Mouse (Mus musculus): ENCODE results near the gene Gm20835. TPM values are rescaled to one million over a fixed set of nuclear protein-coding genes. Genes with fewer than 3 reads are reported as not detected.

Gm20835 gene
- not detected in 2 replicates for polyA plus RNA-seq (2012; rRNA removed)

DNA sequence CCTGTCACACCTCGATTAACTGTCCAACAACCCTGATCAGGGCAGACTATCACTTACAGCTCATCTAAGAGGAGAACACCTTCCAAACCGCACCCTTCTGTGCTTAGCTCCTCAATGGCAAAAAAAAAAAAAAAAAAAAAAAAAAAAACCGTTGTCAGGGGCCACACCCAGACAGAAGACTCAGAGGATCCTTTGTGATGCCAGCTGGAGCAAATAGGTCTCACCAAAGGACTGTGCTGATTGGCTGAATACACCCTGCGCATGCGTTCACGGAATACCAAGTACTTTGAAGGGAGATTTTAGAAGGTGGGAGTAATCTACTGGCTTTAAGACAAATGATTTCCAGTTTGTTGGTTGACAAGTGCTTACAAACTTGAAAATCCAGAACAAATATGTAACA lies at the start of gene Gm20835:
Gene Gm20835, minus strand, starts transcription at position 101 of the 400 bp plus-strand sequence.

Measured in colon, adult 2 months (tissue).